Mouse (Mus musculus) liver, embryonic 14.5 days (tissue): Measurements from ENCODE around the gene Mrgprg.

Experiments
- CTCF ChIP-seq: IDR thresholded peaks from 2 replicates; pipeline ENCODE4 v1.5.1; 2016; ENCODE audit warnings: antibody characterized with exemption, low read depth, control low read depth
- EP300 ChIP-seq: IDR thresholded peaks from 2 replicates; pipeline ENCODE4 v1.6.1; 2016; ENCODE audit warnings: antibody characterized with exemption, low read depth

DNA sequence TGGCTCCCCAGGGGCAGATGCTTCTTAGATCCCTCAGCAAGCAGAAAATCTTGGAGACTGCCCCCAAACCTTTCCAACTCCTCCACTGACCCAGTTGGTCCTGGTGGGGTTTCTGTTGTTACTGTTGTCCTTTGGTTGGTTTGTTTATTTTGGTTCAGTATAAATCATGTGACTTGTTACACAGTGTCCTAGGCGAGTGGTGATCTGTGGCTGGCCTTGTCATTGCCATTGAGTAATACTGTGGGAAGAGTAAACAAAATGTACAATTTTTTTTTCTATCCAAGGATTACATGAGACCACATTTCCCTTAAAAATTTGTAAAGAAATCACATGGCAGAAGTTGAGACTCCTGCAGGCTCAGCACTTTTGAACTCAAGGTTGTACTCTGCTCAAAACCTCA lies 2.7 kb upstream of the Mrgprg start:
- no peak for TF ChIP-seq CTCF
- TF ChIP-seq EP300, result no peak
